Mouse (Mus musculus) kidney, adult 2 months (tissue): ENCODE results near the gene Chka. TPM values are rescaled to one million over a fixed set of nuclear protein-coding genes. Genes with fewer than 3 reads are reported as not detected.
A peak's percentile ranks its signal among the peaks of the same experiment; 100 is the strongest.

Experiments used
- DNase-seq: peaks from one replicate; pipeline ENCODE4 v3.0.0; 2021
- H3K27ac ChIP-seq: fragments of 200-500 bp; 2 replicates; pipeline ENCODE4 v1.5.1; 2012; ENCODE audit warnings: low read depth, low read length, control low read depth, inconsistent platforms; ENCODE audit not compliant: insufficient read depth
- H3K27me3 ChIP-seq: fragments of 200-500 bp; replicated peaks from 2 replicates; pipeline ENCODE4 v1.6.1; 2012; ENCODE audit warnings: mild to moderate bottlenecking, moderate library complexity, low read length, inconsistent platforms; ENCODE audit not compliant: control insufficient read depth, insufficient read depth
- H3K36me3 ChIP-seq: fragments of 200-500 bp; 2 replicates; pipeline ENCODE4 v1.6.1; 2012; ENCODE audit warnings: mild to moderate bottlenecking, moderate library complexity, low read length, inconsistent platforms; ENCODE audit not compliant: control insufficient read depth, insufficient read depth
- H3K4me1 ChIP-seq: fragments of 200-500 bp; 2 replicates; pipeline ENCODE4 v1.6.1; 2011; ENCODE audit warnings: low read length; ENCODE audit not compliant: control insufficient read depth, insufficient read depth
- H3K4me3 ChIP-seq: fragments of 200-500 bp; 2 replicates; pipeline ENCODE4 v1.5.1; 2011; ENCODE audit warnings: mild to moderate bottlenecking, low read depth, low read length, control low read depth; ENCODE audit not compliant: insufficient read depth
- CTCF ChIP-seq: fragments of 200-500 bp; conservative IDR thresholded peaks from 2 replicates; pipeline ENCODE4 v1.5.1; 2011; ENCODE audit warnings: low read depth, mild to moderate bottlenecking, control low read depth, low read length, moderate library complexity, mixed read lengths; ENCODE audit not compliant: insufficient read depth, insufficient read length
- POLR2A ChIP-seq: fragments of 200-500 bp; IDR thresholded peaks from one replicate; pipeline ENCODE4 v1.6.1; 2011; ENCODE audit warnings: low read depth, low read length, control low read depth
- WGBS: fragments of 180-500 bp; shearing (Covaris S2); methylation state at CpG from one replicate; pipeline ENCODE4 v1.1.7; 2018; 5-methylcytosine and 5-hydroxymethylcytosine counted together
- polyA plus RNA-seq: library from polyadenylated mRNA; depleted of rRNA; stranded (reverse); fragments of >200 nt; gene quantifications from 2 replicates; pipeline ENCODE4 v1.2.3, GENCODE M21; 2012

Gene Chka
- polyA plus RNA-seq, 1 experiment: 65.0 TPM

DNA sequence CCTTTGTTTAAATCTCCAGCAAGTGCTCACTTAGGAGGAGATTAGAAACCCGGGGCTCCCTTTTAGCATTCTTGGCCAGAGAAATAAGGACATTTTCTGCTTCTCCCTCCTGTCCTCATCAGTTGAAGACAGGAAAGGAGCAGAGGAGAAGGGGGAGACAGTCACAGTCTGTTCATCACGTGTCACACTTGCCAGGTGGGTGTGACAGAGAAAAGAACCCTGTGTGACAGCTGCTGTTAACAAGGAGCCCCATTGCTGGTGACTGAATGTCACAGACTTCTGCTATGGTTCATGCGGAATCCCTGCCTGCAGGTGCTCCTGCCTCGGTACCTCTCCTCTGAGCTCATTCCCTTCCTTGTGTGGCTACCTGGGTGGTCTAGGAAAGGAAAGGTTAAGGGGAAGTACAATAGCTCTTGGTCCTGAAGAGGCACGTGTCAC is 11.3 kb upstream of the Chka start:
- H3K4me3 ChIP-seq: no peak overlapping the region
- TF ChIP-seq POLR2A: no peak
- TF ChIP-seq CTCF: no peak
- no peak for DNase-seq
- peak overlapping the region; percentile 53 for H3K27ac ChIP-seq
- H3K36me3 ChIP-seq: no peaks in the 10 kb centered on the region
- H3K27me3 ChIP-seq: no peaks in the 10 kb centered on the region
- WGBS: 52% methylated on average over 5 of the region's 5 CpGs
- peaks cover 23% of the 10 kb centered on the region; the same call in 1 of the 2 replicates for H3K4me1 ChIP-seq

- Histone ChIP-seq H3K4me1 (peaks cover 23% of the 10 kb centered on the region; the same call in 1 of the 2 replicates), H3K4me3 (no peak overlapping the region), H3K36me3 (no peaks in the 10 kb centered on the region), H3K27ac (peak overlapping the region; percentile 53), H3K27me3 (no peaks in the 10 kb centered on the region)
- TF ChIP-seq CTCF (no peak), POLR2A (no peak)
- 85% methylated on average over 5 of the region's 5 CpGs for WGBS
- no peak for DNase-seq
These were observed 10.9 kb upstream of the Chka start for GRCm38 (mm10) chr19:3840685-3841084.

DNA sequence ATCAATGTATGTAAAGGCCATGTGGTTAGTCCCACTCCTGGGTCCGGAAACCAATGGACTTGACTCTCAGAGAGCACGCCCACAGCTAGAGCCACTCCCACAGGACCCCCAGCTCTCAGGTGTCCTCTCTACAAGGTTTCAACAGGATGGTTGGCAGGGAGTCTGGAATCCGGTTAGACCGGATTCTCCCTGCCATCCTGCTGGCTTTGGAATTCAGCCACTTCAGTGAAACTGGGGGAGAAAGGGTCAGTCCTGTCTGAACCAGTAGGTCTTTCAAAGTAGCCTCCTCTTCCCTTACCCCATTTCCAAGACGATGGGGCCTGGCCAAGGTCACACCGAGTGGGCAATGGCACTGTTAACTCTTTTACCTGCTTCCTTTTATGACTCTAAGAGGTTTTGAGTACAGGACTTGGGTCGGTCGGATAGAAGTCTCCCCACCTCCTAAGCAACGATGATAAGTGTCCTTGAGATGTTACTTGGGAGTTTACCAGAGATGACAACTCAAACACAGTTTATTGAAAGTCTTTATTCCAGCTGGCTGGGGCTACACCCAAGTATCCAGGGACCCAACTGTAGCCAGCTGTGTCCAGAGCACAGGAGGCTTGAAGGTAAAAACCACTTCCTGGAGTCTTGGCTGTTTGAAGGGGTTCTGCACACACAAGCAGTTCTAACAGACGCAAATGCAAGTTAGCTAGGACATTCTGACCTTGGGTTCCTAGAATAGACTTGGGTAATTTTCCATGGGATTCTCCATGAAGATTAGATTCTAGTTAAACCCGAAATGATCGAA is 9.0 kb upstream of the Chka start:
- Histone ChIP-seq H3K4me1 (peaks cover 23% of the 10 kb centered on the region; the same call in 1 of the 2 replicates), H3K4me3 (no peak overlapping the region), H3K27ac (peak overlapping the region; percentile 84), H3K27me3 (no peaks in the 10 kb centered on the region), H3K36me3 (no peaks in the 10 kb centered on the region)
- peak; percentile 87 for DNase-seq
- TF ChIP-seq POLR2A (no peak), CTCF (no peak)
- 43% methylated on average over 12 of the region's 12 CpGs for WGBS

- H3K4me1 ChIP-seq: peaks cover 26% of the 10 kb centered on the region; the same call in 1 of the 2 replicates
- no peak for TF ChIP-seq CTCF
- TF ChIP-seq POLR2A: no peak
- no peaks in the 10 kb centered on the region for H3K27me3 ChIP-seq
- H3K36me3 ChIP-seq: no peaks in the 10 kb centered on the region
- 72% methylated on average over 2 of the region's 2 CpGs for WGBS
- no peak overlapping the region for H3K4me3 ChIP-seq
- DNase-seq: no peak
- peak overlapping the region; percentile 83 for H3K27ac ChIP-seq
These were observed 7.9 kb upstream of the Chka start for GRCm38 (mm10) chr19:3843629-3844028.

DNA sequence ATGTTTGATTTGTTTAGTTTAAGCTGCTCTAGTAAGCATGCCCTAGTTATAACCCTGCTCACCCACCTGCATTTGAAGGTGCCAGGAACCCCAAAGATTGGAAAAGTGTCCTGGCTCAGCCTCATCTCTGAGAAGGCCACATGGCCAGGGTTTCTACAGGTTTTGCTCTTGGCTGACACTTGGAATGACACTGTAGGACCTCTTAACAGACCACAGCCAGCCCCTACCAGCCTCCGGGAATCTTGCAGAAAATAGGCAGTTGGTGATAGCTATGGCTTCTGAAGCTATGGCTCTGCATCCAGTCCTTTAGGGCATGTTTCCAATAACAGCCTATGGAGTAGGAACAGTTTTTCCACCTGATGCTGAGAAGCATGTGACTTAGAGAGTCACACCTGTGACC is 6.7 kb upstream of the Chka start:
- DNase-seq: no peak
- Histone ChIP-seq H3K27me3 (no peaks in the 10 kb centered on the region), H3K4me1 (peaks cover 36% of the 10 kb centered on the region), H3K36me3 (no peaks in the 10 kb centered on the region), H3K27ac (peak overlapping the region; percentile 21; the same call in 1 of the 2 replicates), H3K4me3 (no peak overlapping the region)
- TF ChIP-seq POLR2A (no peak), CTCF (no peak)
- WGBS: 89% methylated on average over 1 of the region's 1 CpGs

DNA sequence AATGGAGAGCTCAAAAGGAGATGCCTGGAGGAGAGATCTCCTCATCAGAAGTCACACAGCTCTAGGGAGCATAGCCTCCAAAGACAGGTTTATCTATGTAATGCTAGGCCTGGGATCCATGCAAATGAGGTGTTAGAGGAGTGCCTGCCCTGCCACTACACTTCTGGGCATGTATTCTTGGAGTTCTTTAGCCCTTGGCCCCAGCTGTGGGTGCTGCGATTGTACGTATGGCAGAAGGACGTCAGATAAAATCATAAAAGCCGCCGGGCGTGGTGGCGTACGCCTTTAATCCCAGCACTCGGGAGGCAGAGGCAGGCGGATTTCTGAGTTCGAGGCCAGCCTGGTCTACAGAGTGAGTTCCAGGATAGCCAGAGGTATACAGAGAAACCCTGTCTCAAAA is 6.2 kb upstream of the Chka start:
- Histone ChIP-seq H3K4me1 (peaks cover 37% of the 10 kb centered on the region), H3K36me3 (no peaks in the 10 kb centered on the region), H3K4me3 (no peak overlapping the region), H3K27me3 (no peaks in the 10 kb centered on the region), H3K27ac (0 out of 2 replicates have a peak overlapping the region, but pooled peaks have one; percentile 37)
- TF ChIP-seq CTCF: no peak
- no peak for TF ChIP-seq POLR2A
- WGBS: 91% methylated on average over 11 of the region's 11 CpGs
- DNase-seq: no peak

DNA sequence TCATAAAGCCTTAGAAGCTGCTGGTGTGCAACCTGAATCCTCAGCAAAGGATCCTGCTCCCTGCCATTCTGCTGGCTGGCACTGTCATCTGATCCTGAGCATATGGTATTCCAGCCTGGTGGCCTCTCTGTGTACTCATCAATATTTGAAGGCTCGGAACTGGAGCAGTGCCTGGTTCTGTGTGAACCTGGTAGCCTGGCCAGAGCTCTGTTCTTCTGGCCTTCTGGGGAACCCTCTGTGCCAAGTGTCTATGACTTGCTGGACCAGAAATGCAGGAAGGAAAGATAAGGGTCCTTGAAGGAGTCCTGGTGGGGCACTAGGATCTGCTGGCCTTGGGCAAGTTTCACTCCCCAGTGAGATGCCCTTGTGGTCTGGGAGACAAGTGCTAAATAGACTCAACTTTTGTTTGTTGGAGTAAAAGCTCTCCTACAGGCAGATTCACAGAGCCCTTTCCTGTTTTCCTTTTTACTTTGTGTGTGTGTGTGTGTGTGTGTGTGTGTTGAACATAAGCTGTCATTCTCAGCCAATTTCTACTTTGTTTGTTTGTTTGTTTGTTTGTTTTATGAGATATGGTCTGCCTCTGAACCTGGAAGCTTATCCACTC is 5.7 kb upstream of the Chka start:
- TF ChIP-seq POLR2A (no peak), CTCF (no peak; the same call in 1 of the 2 replicates)
- H3K36me3 ChIP-seq: no peaks in the 10 kb centered on the region
- DNase-seq: peak; percentile 32
- WGBS: 68% methylated on average over 1 of the region's 1 CpGs
- no peaks in the 10 kb centered on the region for H3K27me3 ChIP-seq
- H3K4me1 ChIP-seq: peaks cover 32% of the 10 kb centered on the region
- no peak overlapping the region for H3K27ac ChIP-seq
- H3K4me3 ChIP-seq: no peak overlapping the region
